Mouse (Mus musculus) olfactory bulb, adult 2 months (tissue): Measurements from ENCODE around the gene Syngr3.

Source experiments
- CTCF ChIP-seq: fragments of 200-500 bp; IDR thresholded peaks from 2 replicates; pipeline ENCODE4 v1.5.1; 2012; ENCODE audit warnings: low read depth, mild to moderate bottlenecking, low read length, moderate library complexity; ENCODE audit not compliant: insufficient read depth
- POLR2A ChIP-seq: fragments of 200-500 bp; IDR thresholded peaks from 2 replicates; pipeline ENCODE4 v1.6.1; 2012; ENCODE audit warnings: mild to moderate bottlenecking, low read depth, low read length, moderate library complexity; ENCODE audit not compliant: insufficient read depth

- TF ChIP-seq CTCF: no peak
- TF ChIP-seq POLR2A: no peak
Measured at GRCm38 (mm10) chr17:24677500-24678080, 12.2 kb downstream of the Syngr3 start.
